Mouse (Mus musculus): ENCODE data around the gene Mylk. TPM values are rescaled to one million over a fixed set of nuclear protein-coding genes. Genes with fewer than 3 reads are reported as not detected.
A peak's percentile ranks its signal among the peaks of the same experiment; 100 is the strongest.

Mylk gene
- polyA plus RNA-seq, 1 experiment from 2014 or later, result 562 TPM

GRCm38 (mm10) chr16:34933173-34933572 lies 188.2 kb downstream of the Mylk start:
- no peaks in the 10 kb centered on the region for H3K9me3 ChIP-seq (ENCODE audit: control insufficient read depth)
- WGBS, result 33% methylated on average over 4 of the region's 4 CpGs
- no peak overlapping the region for H3K4me3 ChIP-seq (ENCODE audit: low read depth, low read length)
- peak; percentile 39; the same call in 1 of the 2 replicates for TF ChIP-seq CTCF (IDR thresholded peaks at IDR 0.05; ENCODE audit: low read depth)
- ATAC-seq, result peak; percentile 49
- H3K9ac ChIP-seq (ENCODE audit: low read depth, low read length), result no peak overlapping the region
- H3K4me2 ChIP-seq (replicated peaks; ENCODE audit: low read depth), result peak overlapping the region; percentile 30; the same call in 1 of the 2 replicates
- peaks cover 8% of the 10 kb centered on the region; the same call in 1 of the 2 replicates for H3K36me3 ChIP-seq (ENCODE audit: control insufficient read depth, insufficient read depth)
- peak overlapping the region; percentile 31; the same call in 1 of the 2 replicates for H3K27ac ChIP-seq (ENCODE audit: low read depth, low read length)
- no peaks in the 10 kb centered on the region for H3K27me3 ChIP-seq (replicated peaks; ENCODE audit: control insufficient read depth, insufficient read depth, low read length)
- peaks cover 45% of the 10 kb centered on the region for H3K4me1 ChIP-seq (replicated peaks; ENCODE audit: control insufficient read depth, insufficient read depth, low read length)

GRCm38 (mm10) chr16:34934486-34934885 lies 189.5 kb downstream of the Mylk start:
- 48% methylated on average over 6 of the region's 6 CpGs for WGBS
- Histone ChIP-seq H3K27me3 (replicated peaks; ENCODE audit: control insufficient read depth, insufficient read depth, low read length) (no peaks in the 10 kb centered on the region), H3K9ac (ENCODE audit: low read depth, low read length) (peak overlapping the region; percentile 37; the same call in 1 of the 2 replicates), H3K9me3 (ENCODE audit: control insufficient read depth) (no peaks in the 10 kb centered on the region), H3K4me2 (replicated peaks; ENCODE audit: low read depth) (peak overlapping the region; percentile 13; the same call in 1 of the 2 replicates), H3K36me3 (ENCODE audit: control insufficient read depth, insufficient read depth) (peaks cover 15% of the 10 kb centered on the region; the same call in 1 of the 2 replicates), H3K4me1 (replicated peaks; ENCODE audit: control insufficient read depth, insufficient read depth, low read length) (peaks cover 50% of the 10 kb centered on the region), H3K4me3 (ENCODE audit: low read depth, low read length) (no peak overlapping the region), H3K27ac (ENCODE audit: low read depth, low read length) (peak overlapping the region; percentile 89; the same call in 1 of the 2 replicates)
- TF ChIP-seq CTCF (IDR thresholded peaks at IDR 0.05; ENCODE audit: low read depth), result no peak
- ATAC-seq, result no peak

GRCm38 (mm10) chr16:34935514-34936338 lies 190.7 kb downstream of the Mylk start:
- 26% methylated on average over 9 of the region's 9 CpGs for WGBS
- peak overlapping the region; percentile 26; the same call in 1 of the 2 replicates for H3K9ac ChIP-seq (ENCODE audit: low read depth, low read length)
- H3K27ac ChIP-seq (ENCODE audit: low read depth, low read length), result peak overlapping the region; percentile 89
- H3K4me3 ChIP-seq (ENCODE audit: low read depth, low read length), result no peak overlapping the region
- H3K4me2 ChIP-seq (replicated peaks; ENCODE audit: low read depth), result peak overlapping the region; percentile 30
- H3K9me3 ChIP-seq (ENCODE audit: control insufficient read depth), result no peaks in the 10 kb centered on the region
- TF ChIP-seq CTCF (IDR thresholded peaks at IDR 0.05; ENCODE audit: low read depth), result no peak
- peaks cover 50% of the 10 kb centered on the region for H3K4me1 ChIP-seq (replicated peaks; ENCODE audit: control insufficient read depth, insufficient read depth, low read length)
- H3K36me3 ChIP-seq (ENCODE audit: control insufficient read depth, insufficient read depth), result peaks cover 22% of the 10 kb centered on the region; the same call in 1 of the 2 replicates
- H3K27me3 ChIP-seq (replicated peaks; ENCODE audit: control insufficient read depth, insufficient read depth, low read length), result no peaks in the 10 kb centered on the region
- no peak for ATAC-seq

GRCm38 (mm10) chr16:34936339-34936810 lies 191.4 kb downstream of the Mylk start:
- 16% methylated on average over 9 of the region's 9 CpGs for WGBS
- Histone ChIP-seq H3K4me3 (ENCODE audit: low read depth, low read length) (no peak overlapping the region), H3K4me1 (replicated peaks; ENCODE audit: control insufficient read depth, insufficient read depth, low read length) (peaks cover 47% of the 10 kb centered on the region), H3K27ac (ENCODE audit: low read depth, low read length) (peak overlapping the region; percentile 89), H3K9me3 (ENCODE audit: control insufficient read depth) (no peaks in the 10 kb centered on the region), H3K9ac (ENCODE audit: low read depth, low read length) (peak overlapping the region; percentile 26; the same call in 1 of the 2 replicates), H3K4me2 (replicated peaks; ENCODE audit: low read depth) (peak overlapping the region; percentile 30; the same call in 1 of the 2 replicates), H3K27me3 (replicated peaks; ENCODE audit: control insufficient read depth, insufficient read depth, low read length) (no peaks in the 10 kb centered on the region), H3K36me3 (ENCODE audit: control insufficient read depth, insufficient read depth) (peaks cover 28% of the 10 kb centered on the region; the same call in 1 of the 2 replicates)
- peak; percentile 72 for ATAC-seq
- no peak for TF ChIP-seq CTCF (IDR thresholded peaks at IDR 0.05; ENCODE audit: low read depth)

- TF ChIP-seq CTCF (IDR thresholded peaks at IDR 0.05; ENCODE audit: low read depth), result no peak
- WGBS, result 27% methylated on average over 4 of the region's 4 CpGs
- Histone ChIP-seq H3K9me3 (ENCODE audit: control insufficient read depth) (no peaks in the 10 kb centered on the region), H3K36me3 (ENCODE audit: control insufficient read depth, insufficient read depth) (peaks cover 34% of the 10 kb centered on the region; the same call in 1 of the 2 replicates), H3K9ac (ENCODE audit: low read depth, low read length) (no peak overlapping the region), H3K4me2 (replicated peaks; ENCODE audit: low read depth) (0 out of 2 replicates have a peak overlapping the region, but pooled peaks have one; percentile 17), H3K27ac (ENCODE audit: low read depth, low read length) (peak overlapping the region; percentile 89), H3K4me1 (replicated peaks; ENCODE audit: control insufficient read depth, insufficient read depth, low read length) (peaks cover 47% of the 10 kb centered on the region), H3K27me3 (replicated peaks; ENCODE audit: control insufficient read depth, insufficient read depth, low read length) (no peaks in the 10 kb centered on the region), H3K4me3 (ENCODE audit: low read depth, low read length) (no peak overlapping the region)
- no peak; the same call in 1 of the 2 replicates for ATAC-seq
Observed at GRCm38 (mm10) chr16:34937611-34938010, 192.6 kb downstream of the Mylk start.

GRCm38 (mm10) chr16:34938248-34938647 lies 193.2 kb downstream of the Mylk start:
- peak; percentile 83 for ATAC-seq
- TF ChIP-seq CTCF (IDR thresholded peaks at IDR 0.05; ENCODE audit: low read depth), result no peak
- H3K4me1 ChIP-seq (replicated peaks; ENCODE audit: control insufficient read depth, insufficient read depth, low read length), result peaks cover 47% of the 10 kb centered on the region

More at GRCm38 (mm10) chr16:34938248-34938647, 193.2 kb downstream of the Mylk start:
- Histone ChIP-seq H3K27me3 (replicated peaks; ENCODE audit: control insufficient read depth, insufficient read depth, low read length) (no peaks in the 10 kb centered on the region), H3K4me2 (replicated peaks; ENCODE audit: low read depth) (0 out of 2 replicates have a peak overlapping the region, but pooled peaks have one; percentile 40), H3K9ac (ENCODE audit: low read depth, low read length) (peak overlapping the region; percentile 40; the same call in 1 of the 2 replicates), H3K4me3 (ENCODE audit: low read depth, low read length) (no peak overlapping the region), H3K36me3 (ENCODE audit: control insufficient read depth, insufficient read depth) (peaks cover 36% of the 10 kb centered on the region; the same call in 1 of the 2 replicates), H3K9me3 (ENCODE audit: control insufficient read depth) (no peaks in the 10 kb centered on the region), H3K27ac (ENCODE audit: low read depth, low read length) (peak overlapping the region; percentile 89)
- 40% methylated on average over 2 of the region's 2 CpGs for WGBS

Data from intestine, postnatal 0 days (tissue).